Mouse (Mus musculus): ENCODE data around the gene Macf1.
A peak's percentile ranks its signal among the peaks of the same experiment; 100 is the strongest.

Macf1 gene

GRCm38 (mm10) chr4:123684260-123684659 lies at the start of gene Macf1:
Gene Macf1, minus strand, starts transcription at chr4:123684360.
- no peak for DNase-seq (ENCODE audit: low spot score)

GRCm38 (mm10) chr4:123733532-123733931 lies 49.4 kb upstream of the Macf1 start:
- DNase-seq (ENCODE audit: low spot score), result no peak

- no peak for DNase-seq (ENCODE audit: low spot score)
Observed at GRCm38 (mm10) chr4:123732921-123733320, 48.8 kb upstream of the Macf1 start.

- no peak for DNase-seq (ENCODE audit: low spot score)
Observed at GRCm38 (mm10) chr4:123732163-123732910, 48.2 kb upstream of the Macf1 start.

- DNase-seq (ENCODE audit: low spot score), result no peak
Observed at GRCm38 (mm10) chr4:123721761-123722160, 37.6 kb upstream of the Macf1 start.

GRCm38 (mm10) chr4:123718434-123718780 lies 34.2 kb upstream of the Macf1 start:
- no peak for DNase-seq (ENCODE audit: low spot score)

GRCm38 (mm10) chr4:123717574-123718433 lies 33.6 kb upstream of the Macf1 start, which contains the start of gene Ndufs5:
Gene Ndufs5, minus strand, starts transcription at chr4:123718202.
- DNase-seq (ENCODE audit: low spot score), result peak; percentile 79

GRCm38 (mm10) chr4:123712431-123712830 lies 28.3 kb upstream of the Macf1 start:
- DNase-seq (ENCODE audit: low spot score), result no peak

- no peak for DNase-seq (ENCODE audit: low spot score)
Observed at GRCm38 (mm10) chr4:123707340-123707739, 23.2 kb upstream of the Macf1 start.

- DNase-seq (ENCODE audit: low spot score), result no peak
Observed at GRCm38 (mm10) chr4:123705340-123705739, 21.2 kb upstream of the Macf1 start.

GRCm38 (mm10) chr4:123693384-123693783 lies 9.2 kb upstream of the Macf1 start:
- no peak for DNase-seq (ENCODE audit: low spot score)

GRCm38 (mm10) chr4:123692071-123692470 lies 7.9 kb upstream of the Macf1 start:
- no peak for DNase-seq (ENCODE audit: low spot score)

GRCm38 (mm10) chr4:123690311-123690710 lies 6.2 kb upstream of the Macf1 start:
- DNase-seq (ENCODE audit: low spot score), result no peak

GRCm38 (mm10) chr4:123687025-123687781 lies 3.0 kb upstream of the Macf1 start:
- peak; percentile 33 for DNase-seq (ENCODE audit: low spot score)

GRCm38 (mm10) chr4:123686368-123687024 lies 2.3 kb upstream of the Macf1 start:
- DNase-seq (ENCODE audit: low spot score), result no peak

GRCm38 (mm10) chr4:123685506-123686242 lies 1.5 kb upstream of the Macf1 start:
- DNase-seq (ENCODE audit: low spot score), result no peak

GRCm38 (mm10) chr4:123685046-123685445 lies 886 bp upstream of the Macf1 start:
- no peak for DNase-seq (ENCODE audit: low spot score)

GRCm38 (mm10) chr4:123682291-123682690 lies 1.9 kb downstream of the Macf1 start:
- no peak for DNase-seq (ENCODE audit: low spot score)

- no peak for DNase-seq (ENCODE audit: low spot score)
Observed at GRCm38 (mm10) chr4:123680962-123681361, 3.2 kb downstream of the Macf1 start.

GRCm38 (mm10) chr4:123677060-123677804 lies 6.9 kb downstream of the Macf1 start:
- no peak for DNase-seq (ENCODE audit: low spot score)
